Mouse (Mus musculus) midbrain, embryonic 15.5 days (tissue): ENCODE results near the gene Gpr173. TPM values are rescaled to one million over a fixed set of nuclear protein-coding genes. Genes with fewer than 3 reads are reported as not detected.
"Not testable (repeated sequence)": the region's sequence is repeated elsewhere in the genome, so short reads cannot be mapped to it uniquely, and the experiment has no call there.

Experiments
- ATAC-seq: fragments of 200-750 bp; cut with Nextera tagmentation; replicated peaks from 2 replicates; pipeline ENCODE4 v1.8.0; 2017; ENCODE audit warnings: moderate TSS enrichment
- H3K27ac ChIP-seq: fragments of 300-500 bp; sonication (generic); 2 replicates; pipeline ENCODE4 v1.5.1; 2015; ENCODE audit warnings: mild to moderate bottlenecking, inconsistent platforms
- H3K27me3 ChIP-seq: fragments of 300-500 bp; sonication (generic); replicated peaks from 2 replicates; pipeline ENCODE4 v1.6.1; 2015; ENCODE audit warnings: inconsistent platforms
- H3K36me3 ChIP-seq: fragments of 300-500 bp; sonication (generic); replicated peaks from 2 replicates; pipeline ENCODE4 v1.6.1; 2015; ENCODE audit warnings: inconsistent platforms
- H3K4me1 ChIP-seq: fragments of 300-500 bp; sonication (generic); 2 replicates; pipeline ENCODE4 v1.6.1; 2015; ENCODE audit warnings: inconsistent platforms
- H3K4me2 ChIP-seq: fragments of 300-500 bp; sonication (generic); 2 replicates; pipeline ENCODE4 v1.6.1; 2015; ENCODE audit warnings: inconsistent platforms, mild to moderate bottlenecking, moderate library complexity
- H3K4me3 ChIP-seq: fragments of 300-500 bp; sonication (generic); 2 replicates; pipeline ENCODE4 v1.5.1; 2015; ENCODE audit warnings: mild to moderate bottlenecking, inconsistent platforms
- H3K9ac ChIP-seq: fragments of 300-500 bp; sonication (generic); 2 replicates; pipeline ENCODE4 v1.6.1; 2015; ENCODE audit warnings: mild to moderate bottlenecking, inconsistent platforms
- H3K9me3 ChIP-seq: fragments of 300-500 bp; sonication (generic); 2 replicates; pipeline ENCODE4 v1.6.1; 2016; ENCODE audit warnings: inconsistent platforms
- WGBS: fragments of 180-500 bp; shearing (Covaris S2); methylation state at CpG from one replicate; pipeline ENCODE4 v1.1.7; 2015; ENCODE audit warnings: mixed read lengths; 5-methylcytosine and 5-hydroxymethylcytosine counted together
- polyA plus RNA-seq: library from polyadenylated mRNA; unstranded; fragments of >200 nt; fragmentation: Nextera tagmentation; extraction: Ambion mirVana; gene quantifications from 2 replicates; pipeline ENCODE4 v1.2.1, GENCODE M21; 2015

Gene Gpr173
- polyA plus RNA-seq, 1 experiment from 2014 or later: 11.1 TPM

DNA sequence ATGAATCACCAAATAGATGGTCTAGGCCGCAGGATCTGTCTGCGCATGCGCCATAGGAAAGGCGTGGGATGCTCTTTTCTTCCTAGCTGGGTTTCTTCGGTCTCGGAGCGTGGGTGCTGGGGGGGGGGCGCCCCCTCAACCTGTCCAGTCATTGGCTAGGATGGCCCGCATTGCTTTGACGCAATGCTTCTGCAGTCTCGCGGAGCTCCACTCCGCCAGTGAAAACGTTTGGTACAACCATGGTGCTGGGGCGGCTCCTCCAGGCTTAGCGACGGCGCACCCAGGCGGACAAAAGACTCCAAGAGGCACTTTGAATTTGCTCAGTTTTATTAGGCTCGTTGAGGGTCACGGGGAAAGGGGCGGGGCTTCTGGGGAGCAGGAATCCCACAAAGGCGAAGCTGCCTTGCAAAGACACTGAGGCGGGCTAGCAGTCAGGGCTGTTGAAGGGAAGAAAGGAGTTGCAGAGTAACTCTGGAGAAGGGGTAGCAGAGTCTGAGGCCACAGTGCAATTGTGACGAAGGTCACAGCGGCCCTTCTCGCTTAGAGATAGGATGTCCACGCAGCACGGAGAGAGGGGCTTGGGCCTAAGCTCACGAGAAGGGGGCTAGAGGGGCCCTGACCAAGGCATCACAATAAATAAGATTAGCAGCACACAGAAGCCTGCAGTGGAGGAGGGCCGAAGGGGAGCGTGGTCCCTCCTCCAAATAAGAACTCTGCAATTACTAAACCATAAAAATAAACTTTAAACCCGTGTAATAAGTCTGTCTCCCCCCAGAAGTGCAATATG lies 31.8 kb downstream of the Gpr173 start:
- peaks cover 25% of the 10 kb centered on the region; the same call in 1 of the 2 replicates for H3K27me3 ChIP-seq
- H3K4me3 ChIP-seq: peak overlapping the region; percentile 19
- peaks cover 30% of the 10 kb centered on the region for H3K4me1 ChIP-seq
- peak; percentile 99 for ATAC-seq
- H3K9me3 ChIP-seq: no peaks in the 10 kb centered on the region
- H3K27ac ChIP-seq: peak overlapping the region; percentile 92
- WGBS: 13% methylated on average over 33 of the region's 33 CpGs
- H3K4me2 ChIP-seq: peak overlapping the region; percentile 52
- peak overlapping the region; percentile 51 for H3K9ac ChIP-seq
- no peaks in the 10 kb centered on the region for H3K36me3 ChIP-seq

GRCm38 (mm10) chrX:152336123-152336522 lies 32.4 kb downstream of the Gpr173 start:
- 46% methylated on average over 4 of the region's 4 CpGs for WGBS
- peak overlapping the region; percentile 92 for H3K27ac ChIP-seq
- peaks cover 26% of the 10 kb centered on the region for H3K4me1 ChIP-seq
- H3K4me3 ChIP-seq, H3K9me3 ChIP-seq, H3K36me3 ChIP-seq, H3K9ac ChIP-seq: not testable (repeated sequence)
- ATAC-seq: peak; percentile 51
- peak overlapping the region; percentile 27; the same call in 1 of the 2 replicates for H3K4me2 ChIP-seq
- H3K27me3 ChIP-seq: peaks cover 24% of the 10 kb centered on the region

- peaks cover 19% of the 10 kb centered on the region for H3K27me3 ChIP-seq
- not testable (repeated sequence) for H3K4me3 ChIP-seq, ATAC-seq
Observed at GRCm38 (mm10) chrX:152329400-152329799, 39.1 kb downstream of the Gpr173 start.

GRCm38 (mm10) chrX:152327689-152328052 lies 40.8 kb downstream of the Gpr173 start:
- Histone ChIP-seq H3K9me3 (no peaks in the 10 kb centered on the region), H3K27me3 (peaks cover 18% of the 10 kb centered on the region), H3K4me2 (peak overlapping the region; percentile 51), H3K36me3 (no peaks in the 10 kb centered on the region), H3K9ac (no peak overlapping the region), H3K4me3 (peak overlapping the region; percentile 57), H3K4me1 (peaks cover 7% of the 10 kb centered on the region; the same call in 1 of the 2 replicates), H3K27ac (peak overlapping the region; percentile 82; the same call in 1 of the 2 replicates)
- peak; percentile 52 for ATAC-seq
- 25% methylated on average over 8 of the region's 8 CpGs for WGBS

More at GRCm38 (mm10) chrX:152329400-152329799, 39.1 kb downstream of the Gpr173 start:
- not testable (repeated sequence) for H3K36me3 ChIP-seq, H3K27ac ChIP-seq, H3K4me2 ChIP-seq, H3K9me3 ChIP-seq, H3K9ac ChIP-seq, H3K4me1 ChIP-seq

DNA sequence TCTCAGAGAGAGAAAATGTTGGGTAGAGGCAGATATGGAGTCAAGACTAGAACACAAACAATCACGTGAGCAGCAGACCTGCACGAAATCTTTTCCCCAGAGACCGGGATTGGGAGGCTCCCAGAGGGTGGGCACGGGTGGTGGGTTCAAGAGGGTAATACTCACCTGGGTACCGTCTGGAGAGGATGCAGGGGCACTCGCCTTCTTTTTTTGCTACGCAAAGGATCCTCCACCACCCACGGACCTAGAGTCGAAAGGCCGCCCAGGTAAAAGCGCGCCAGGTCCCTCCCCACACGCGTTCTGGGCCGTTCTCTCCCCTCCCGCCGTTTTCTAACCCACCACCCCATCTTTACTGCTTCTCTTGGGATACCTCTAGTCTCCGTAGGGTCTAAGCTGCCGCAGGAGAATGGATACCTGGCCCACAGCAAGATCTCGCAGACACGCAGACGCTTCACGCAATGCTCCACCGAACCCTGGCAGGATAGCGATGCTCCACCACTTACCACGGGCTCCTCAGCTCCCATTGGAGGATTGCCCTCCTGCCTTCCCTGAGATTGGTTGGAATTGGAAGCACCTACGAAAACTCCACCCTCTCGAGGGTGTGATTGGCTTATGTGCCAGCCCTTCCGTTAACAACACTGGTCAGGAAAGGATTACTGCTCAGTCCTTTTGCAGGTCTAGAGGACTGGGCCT lies 41.4 kb downstream of the Gpr173 start, which contains the start of gene Kantr:
TSS of gene Kantr (minus strand) at position 500 of the 693 bp plus-strand sequence.
- Histone ChIP-seq H3K4me2 (peak within 1 kb of the TSS; percentile 51), H3K4me1 (peaks cover 7% of the 10 kb centered on the region; the same call in 1 of the 2 replicates), H3K27me3 (peaks cover 18% of the 10 kb centered on the region), H3K9me3 (no peaks in the 10 kb centered on the region), H3K27ac (peak within 1 kb of the TSS; percentile 82), H3K36me3 (no peaks in the 10 kb centered on the region), H3K9ac (peak within 1 kb of the TSS; percentile 65), H3K4me3 (peak within 1 kb of the TSS; percentile 57)
- 15% methylated on average over 29 of the region's 29 CpGs for WGBS
- peak; percentile 99 for ATAC-seq

DNA sequence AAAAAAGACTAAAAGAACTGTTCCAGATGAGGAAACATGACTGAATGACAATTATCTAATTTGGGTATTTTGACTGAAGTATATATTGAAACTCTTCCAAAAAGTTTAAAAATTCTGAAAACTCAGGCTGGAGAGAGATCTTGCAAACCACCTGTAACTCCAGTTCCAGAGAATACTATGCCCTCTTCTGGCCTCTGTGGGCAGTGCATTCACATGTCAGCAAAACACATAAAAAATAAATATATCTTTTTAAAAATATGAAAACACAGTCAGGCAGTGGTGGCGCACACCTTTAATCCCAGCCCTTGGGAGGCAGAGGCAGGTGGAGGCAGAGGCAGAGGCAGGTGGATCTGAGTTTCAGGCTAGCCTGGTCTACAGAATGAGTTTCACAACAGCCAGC lies 44.9 kb downstream of the Gpr173 start:
- 100% methylated on average over 1 of the region's 1 CpGs for WGBS
- Histone ChIP-seq H3K4me2 (no peak overlapping the region), H3K9me3 (no peaks in the 10 kb centered on the region), H3K27ac (no peak overlapping the region), H3K4me3 (no peak overlapping the region), H3K36me3 (no peaks in the 10 kb centered on the region), H3K9ac (no peak overlapping the region), H3K4me1 (peaks cover 7% of the 10 kb centered on the region; the same call in 1 of the 2 replicates), H3K27me3 (peaks cover 14% of the 10 kb centered on the region)
- no peak for ATAC-seq

DNA sequence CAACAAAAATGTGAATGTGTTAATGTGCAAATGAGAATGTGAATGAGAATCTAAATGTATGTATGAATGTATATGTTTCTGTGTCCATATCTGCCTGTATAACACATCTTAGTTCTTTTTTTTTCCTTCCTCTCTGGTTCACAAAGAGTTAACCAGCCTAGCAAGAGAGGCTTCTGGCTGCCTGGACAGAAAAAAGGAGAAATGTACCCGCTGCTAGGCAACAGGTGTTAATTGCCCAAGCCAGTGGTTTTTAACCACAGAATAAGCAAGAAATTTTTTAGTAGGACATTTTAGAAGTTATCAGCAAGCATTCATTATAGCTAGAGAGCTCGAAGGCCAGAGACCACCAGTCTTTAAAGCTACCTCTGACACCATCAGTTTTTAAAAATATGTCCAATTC lies 45.7 kb downstream of the Gpr173 start:
- H3K27me3 ChIP-seq: peaks cover 10% of the 10 kb centered on the region
- no peak overlapping the region for H3K9ac ChIP-seq
- no peak overlapping the region for H3K27ac ChIP-seq
- peaks cover 7% of the 10 kb centered on the region; the same call in 1 of the 2 replicates for H3K4me1 ChIP-seq
- H3K9me3 ChIP-seq: no peaks in the 10 kb centered on the region
- H3K4me3 ChIP-seq: no peak overlapping the region
- H3K4me2 ChIP-seq: no peak overlapping the region
- H3K36me3 ChIP-seq: no peaks in the 10 kb centered on the region
- no peak for ATAC-seq
- WGBS: 46% methylated on average over 2 of the region's 2 CpGs

GRCm38 (mm10) chrX:152320535-152320934 lies 48.0 kb downstream of the Gpr173 start:
- no peak overlapping the region for H3K4me2 ChIP-seq
- no peak for ATAC-seq
- H3K36me3 ChIP-seq: no peaks in the 10 kb centered on the region
- no peaks in the 10 kb centered on the region for H3K4me1 ChIP-seq
- no peak overlapping the region for H3K4me3 ChIP-seq
- H3K27ac ChIP-seq: no peak overlapping the region
- no peaks in the 10 kb centered on the region for H3K9me3 ChIP-seq
- H3K9ac ChIP-seq: no peak overlapping the region
- peaks cover 10% of the 10 kb centered on the region for H3K27me3 ChIP-seq
- 85% methylated on average over 4 of the region's 4 CpGs for WGBS

DNA sequence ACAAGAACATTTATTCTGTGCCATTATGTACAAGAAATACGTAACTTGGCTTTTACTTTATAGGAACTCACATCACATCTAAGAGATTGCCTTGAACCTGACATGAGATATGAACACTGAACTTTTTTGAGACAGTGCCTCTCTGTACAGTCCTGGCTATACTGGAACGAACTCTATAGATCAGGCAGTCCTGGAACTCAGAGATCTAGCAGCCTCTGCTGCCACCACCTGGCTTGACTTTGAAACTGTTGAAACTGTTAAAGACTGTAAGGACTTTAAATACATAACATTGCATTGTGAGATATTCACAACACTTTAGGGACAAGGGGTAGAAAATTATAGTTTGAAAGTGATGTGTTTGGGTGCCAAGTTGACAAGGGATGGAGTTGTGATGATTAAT lies 60.6 kb downstream of the Gpr173 start:
- no peak overlapping the region for H3K4me2 ChIP-seq
- no peaks in the 10 kb centered on the region for H3K9me3 ChIP-seq
- ATAC-seq: no peak
- H3K36me3 ChIP-seq: no peaks in the 10 kb centered on the region
- H3K27me3 ChIP-seq: peaks cover 8% of the 10 kb centered on the region; the same call in 1 of the 2 replicates
- no peak overlapping the region for H3K4me3 ChIP-seq
- H3K27ac ChIP-seq: no peak overlapping the region
- no peak overlapping the region for H3K9ac ChIP-seq
- WGBS: 59% methylated on average over 2 of the region's 2 CpGs
- no peaks in the 10 kb centered on the region for H3K4me1 ChIP-seq

GRCm38 (mm10) chrX:152307371-152307770 lies 61.1 kb downstream of the Gpr173 start:
- no peak for ATAC-seq
- H3K4me3 ChIP-seq: no peak overlapping the region
- H3K4me2 ChIP-seq: no peak overlapping the region
- no peaks in the 10 kb centered on the region for H3K9me3 ChIP-seq
- no peak overlapping the region for H3K27ac ChIP-seq
- no peaks in the 10 kb centered on the region for H3K4me1 ChIP-seq
- no peaks in the 10 kb centered on the region for H3K36me3 ChIP-seq
- H3K27me3 ChIP-seq: peaks cover 8% of the 10 kb centered on the region; the same call in 1 of the 2 replicates
- H3K9ac ChIP-seq: no peak overlapping the region

- H3K9me3 ChIP-seq: no peaks in the 10 kb centered on the region
- H3K27ac ChIP-seq: no peak overlapping the region
- ATAC-seq: no peak
- 65% methylated on average over 2 of the region's 2 CpGs for WGBS
- H3K4me1 ChIP-seq: no peaks in the 10 kb centered on the region
- H3K9ac ChIP-seq: no peak overlapping the region
- H3K27me3 ChIP-seq: peaks cover 8% of the 10 kb centered on the region; the same call in 1 of the 2 replicates
- no peak overlapping the region for H3K4me3 ChIP-seq
- H3K4me2 ChIP-seq: no peak overlapping the region
- H3K36me3 ChIP-seq: no peaks in the 10 kb centered on the region
Observed at GRCm38 (mm10) chrX:152306224-152306623, 62.3 kb downstream of the Gpr173 start.
